Mouse (Mus musculus) liver, embryonic 14.5 days (tissue): ENCODE measurements around the gene Jmy. TPM values are rescaled to one million over a fixed set of nuclear protein-coding genes. Genes with fewer than 3 reads are reported as not detected.

Experiments
- ATAC-seq: fragments of 200-750 bp; cut with Nextera tagmentation; 2 replicates; pipeline ENCODE4 v1.8.0; 2017; ENCODE audit warnings: moderate number of reproducible peaks, mild to moderate bottlenecking, moderate library complexity; ENCODE audit not compliant: insufficient read depth
- DNase-seq, 3 experiments: peaks; one replicate each; pipeline ENCODE4 v3.0.0-alpha.2; 2012 to 2013; ENCODE audit warnings: low read depth in 3 of 3, low spot score in 3 of 3
- H3K27ac ChIP-seq: fragments of 300-500 bp; sonication (generic); 2 replicates; pipeline ENCODE4 v1.5.1; 2014; ENCODE audit warnings: moderate library complexity, mild to moderate bottlenecking, control low read depth, inconsistent platforms
- H3K27me3 ChIP-seq: fragments of 300-500 bp; sonication (generic); 2 replicates; pipeline ENCODE4 v1.6.1; 2014; ENCODE audit warnings: mild to moderate bottlenecking, low read length, moderate library complexity; ENCODE audit not compliant: control insufficient read depth, insufficient read depth
- H3K36me3 ChIP-seq: fragments of 300-500 bp; sonication (generic); replicated peaks from 2 replicates; pipeline ENCODE4 v1.6.1; 2014; ENCODE audit warnings: low read depth; ENCODE audit not compliant: control insufficient read depth, insufficient read depth
- H3K4me1 ChIP-seq, 2 experiments: fragments of 200-500 bp in 1 of 2; fragments of 300-500 bp in 1 of 2; sonication (generic) in 1 of 2; replicated peaks; 2 replicates each; pipeline ENCODE4 v1.6.1; 2012 to 2014; ENCODE audit warnings: antibody characterized with exemption in 1 of 2, inconsistent platforms in 1 of 2, low read length in 1 of 2; ENCODE audit not compliant: control insufficient read depth in 2 of 2, insufficient read depth in 2 of 2
- H3K4me2 ChIP-seq: fragments of 300-500 bp; sonication (generic); 2 replicates; pipeline ENCODE4 v1.6.1; 2014; ENCODE audit warnings: low read depth, mild to moderate bottlenecking, control low read depth, moderate library complexity
- H3K4me3 ChIP-seq, 2 experiments: fragments of 200-500 bp in 1 of 2; fragments of 300-500 bp in 1 of 2; sonication (generic) in 1 of 2; 2 replicates each; pipeline ENCODE4 v1.5.1; 2012 to 2014; ENCODE audit warnings: low read depth in 2 of 2, low read length in 2 of 2, mild to moderate bottlenecking in 2 of 2, control low read depth in 1 of 2, inconsistent platforms in 1 of 2, moderate library complexity in 1 of 2; ENCODE audit not compliant: insufficient read depth in 1 of 2
- H3K9ac ChIP-seq: fragments of 300-500 bp; sonication (generic); replicated peaks from 2 replicates; pipeline ENCODE4 v1.6.1; 2014; ENCODE audit warnings: mild to moderate bottlenecking, control low read depth, moderate library complexity
- H3K9me3 ChIP-seq: fragments of 300-500 bp; sonication (generic); 2 replicates; pipeline ENCODE4 v1.6.1; 2016; ENCODE audit warnings: low read length, mixed read lengths; ENCODE audit not compliant: control insufficient read depth
- CTCF ChIP-seq: IDR thresholded peaks from 2 replicates; pipeline ENCODE4 v1.5.1; 2016; ENCODE audit warnings: antibody characterized with exemption, low read depth, control low read depth
- EP300 ChIP-seq: IDR thresholded peaks from 2 replicates; pipeline ENCODE4 v1.6.1; 2016; ENCODE audit warnings: antibody characterized with exemption, low read depth
- WGBS: fragments of 180-500 bp; shearing (Covaris S2); extraction: QIAGEN DNeasy Blood & Tissue Kit; methylation state at CpG from one replicate; pipeline ENCODE4 v1.1.7; 2014; ENCODE audit not compliant: insufficient replicate concordance; 5-methylcytosine and 5-hydroxymethylcytosine counted together
- polyA plus RNA-seq, 2 experiments: library from polyadenylated mRNA; depleted of rRNA in 1 of 2; stranded (reverse) in 1 of 2; unstranded in 1 of 2; fragments of >200 nt; fragmentation: Nextera tagmentation in 1 of 2; extraction: Ambion mirVana in 1 of 2; gene quantifications; 2 replicates each; pipeline versions ENCODE4 v1.2.1 to v1.2.3; 2012 to 2014

Jmy gene
- polyA plus RNA-seq, 2 experiments: 2.3 to 2.8 TPM

GRCm38 (mm10) chr13:93388594-93389241 lies 110.9 kb downstream of the Jmy start:
- ATAC-seq (peak; percentile 98), DNase-seq (peak; percentile 83 to 86 (median 86))
- TF ChIP-seq CTCF (no peak), EP300 (peak; percentile 88)
- peak overlapping the region; percentile 65 for H3K4me2 ChIP-seq
- no peaks in the 10 kb centered on the region for H3K9me3 ChIP-seq
- H3K4me3 ChIP-seq: peak overlapping the region in 1 of 2 experiments; percentile 4; a peak in 1 of 4 replicates
- H3K36me3 ChIP-seq: no peaks in the 10 kb centered on the region
- H3K9ac ChIP-seq: peak overlapping the region; percentile 60
- H3K27ac ChIP-seq: peak overlapping the region; percentile 94
- H3K27me3 ChIP-seq: no peaks in the 10 kb centered on the region
- H3K4me1 ChIP-seq: peaks cover 47% of the 10 kb centered on the region in 2 experiments
- 13% methylated on average over 7 of the region's 7 CpGs for WGBS

DNA sequence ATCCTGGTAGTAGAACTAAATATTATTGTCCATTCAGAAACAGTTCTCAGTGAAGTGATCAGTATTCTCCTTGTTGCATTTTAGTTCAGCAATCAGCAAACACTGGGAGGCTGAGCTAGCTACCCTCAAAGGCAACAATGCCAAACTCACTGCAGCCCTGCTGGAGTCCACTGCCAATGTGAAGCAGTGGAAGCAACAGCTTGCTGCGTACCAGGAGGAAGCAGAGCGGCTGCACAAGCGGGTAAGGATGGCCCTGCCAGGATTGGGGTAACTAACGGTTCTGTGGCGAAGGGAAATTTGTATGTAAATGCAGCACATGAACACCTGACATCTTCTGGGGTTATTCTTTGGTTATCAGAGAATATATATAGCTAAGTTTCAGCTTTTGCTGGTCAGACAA lies 112.2 kb downstream of the Jmy start:
- Histone ChIP-seq H3K36me3 (no peaks in the 10 kb centered on the region), H3K9ac (peak overlapping the region; percentile 27)

DNA sequence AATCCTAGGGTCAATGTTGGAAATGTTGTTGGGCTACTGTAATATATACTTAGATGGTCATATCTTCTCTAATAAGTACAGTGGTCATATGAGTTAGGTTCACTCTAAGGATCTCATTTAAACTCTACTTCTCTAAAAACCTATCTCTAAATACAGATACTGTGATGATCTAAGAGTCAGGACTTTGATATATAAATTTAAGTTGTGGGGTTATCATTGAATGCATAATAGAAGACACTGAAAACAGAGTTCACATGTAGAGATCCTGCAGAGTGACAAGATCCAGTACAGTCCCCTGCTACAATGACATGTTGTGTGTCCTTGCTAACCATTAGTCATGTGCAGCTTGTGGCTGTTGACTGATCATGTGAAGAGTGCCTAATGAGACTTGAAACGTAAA lies 114.5 kb downstream of the Jmy start:
- no peak for DNase-seq
- Histone ChIP-seq H3K4me2 (no peak overlapping the region), H3K4me3 (no peak overlapping the region), H3K36me3 (no peaks in the 10 kb centered on the region), H3K27me3 (no peaks in the 10 kb centered on the region), H3K4me1 (peaks cover 67 to 69% of the 10 kb centered on the region in 2 experiments), H3K9me3 (no peaks in the 10 kb centered on the region), H3K9ac (no peak overlapping the region), H3K27ac (peak overlapping the region; percentile 31)
- no peak for ATAC-seq
- WGBS: 67% methylated on average over 1 of the region's 1 CpGs
- no peak for TF ChIP-seq EP300
- no peak for TF ChIP-seq CTCF

More for the DNA sequence above, 112.2 kb downstream of the Jmy start:
- TF ChIP-seq EP300 (no peak), CTCF (no peak)
- WGBS: 77% methylated on average over 5 of the region's 5 CpGs
- Histone ChIP-seq H3K9me3 (no peaks in the 10 kb centered on the region), H3K4me1 (peaks cover 57% of the 10 kb centered on the region in 2 experiments), H3K27ac (peak overlapping the region; percentile 83), H3K27me3 (no peaks in the 10 kb centered on the region), H3K4me3 (no peak overlapping the region), H3K4me2 (no peak overlapping the region)
- DNase-seq (no peak), ATAC-seq (no peak)

DNA sequence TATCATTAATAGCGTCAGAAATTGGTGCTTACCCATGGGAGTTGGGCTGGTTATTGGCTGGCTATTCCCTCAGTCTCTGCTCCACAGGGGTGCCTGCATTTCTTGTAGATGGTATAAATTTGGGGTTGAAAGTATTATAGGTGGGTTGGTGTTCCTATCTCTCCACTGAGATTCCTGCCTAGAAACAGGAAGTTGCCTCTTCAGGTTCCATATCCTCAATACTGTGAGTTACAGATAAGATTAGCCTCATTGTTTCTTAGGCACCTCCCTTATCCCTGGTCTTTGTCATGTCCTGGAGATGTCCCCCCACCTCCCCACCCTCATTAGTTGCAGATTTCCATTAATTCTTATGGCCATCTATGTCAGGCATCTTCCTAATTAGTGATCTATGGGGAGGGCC lies 115.1 kb downstream of the Jmy start:
- no peak overlapping the region for H3K4me2 ChIP-seq
- H3K4me3 ChIP-seq: no peak overlapping the region
- no peak overlapping the region; the same call in 1 of the 2 replicates for H3K9ac ChIP-seq
- peak overlapping the region; percentile 97 for H3K27ac ChIP-seq
- 72% methylated on average over 1 of the region's 1 CpGs for WGBS
- TF ChIP-seq CTCF: no peak
- TF ChIP-seq EP300: no peak
- H3K4me1 ChIP-seq: peaks cover 67% of the 10 kb centered on the region in 2 experiments
- no peaks in the 10 kb centered on the region for H3K9me3 ChIP-seq
- DNase-seq (no peak), ATAC-seq (no peak)
- H3K27me3 ChIP-seq: no peaks in the 10 kb centered on the region
- no peaks in the 10 kb centered on the region for H3K36me3 ChIP-seq

DNA sequence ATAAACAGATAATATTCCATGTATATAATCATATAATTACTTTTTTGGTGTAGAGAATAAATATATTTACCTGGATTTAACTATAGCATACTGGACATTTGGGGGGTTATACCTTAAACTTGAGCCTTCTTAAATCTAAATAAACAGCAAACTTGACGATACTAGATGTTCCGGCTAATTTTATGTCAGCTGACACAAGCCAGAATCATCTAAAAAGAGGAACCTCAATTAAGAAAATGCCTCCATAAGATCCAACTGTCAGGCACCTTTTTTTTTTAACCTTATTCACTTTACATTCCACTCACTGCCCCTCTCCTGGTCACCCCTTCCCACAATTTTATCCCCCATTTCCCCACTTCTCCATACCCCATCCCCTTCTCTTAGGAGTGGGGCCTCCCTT lies 116.0 kb downstream of the Jmy start:
- no peak for DNase-seq
- TF ChIP-seq CTCF (no peak), EP300 (no peak)
- 86% methylated on average over 2 of the region's 2 CpGs for WGBS
- H3K4me1 ChIP-seq: peaks cover 68 to 70% of the 10 kb centered on the region in 2 experiments
- no peaks in the 10 kb centered on the region for H3K9me3 ChIP-seq
- peak overlapping the region; percentile 97 for H3K27ac ChIP-seq
- ATAC-seq: no peak
- H3K36me3 ChIP-seq: no peaks in the 10 kb centered on the region
- H3K4me2 ChIP-seq: no peak overlapping the region; the same call in 1 of the 2 replicates
- no peak overlapping the region for H3K4me3 ChIP-seq
- peak overlapping the region; percentile 40 for H3K9ac ChIP-seq
- no peaks in the 10 kb centered on the region for H3K27me3 ChIP-seq
